Mouse (Mus musculus): ENCODE measurements at regions not wholly inside any gene's neighbourhood (a gene's known extent, or its start where the extent isn't known, plus 50 kb on each side); places are given as distances from the start of the nearest gene placed in this dataset.
"Not testable (repeated sequence)": the region's sequence is repeated elsewhere in the genome, so short reads cannot be mapped to it uniquely, and the experiment has no call there.

DNA sequence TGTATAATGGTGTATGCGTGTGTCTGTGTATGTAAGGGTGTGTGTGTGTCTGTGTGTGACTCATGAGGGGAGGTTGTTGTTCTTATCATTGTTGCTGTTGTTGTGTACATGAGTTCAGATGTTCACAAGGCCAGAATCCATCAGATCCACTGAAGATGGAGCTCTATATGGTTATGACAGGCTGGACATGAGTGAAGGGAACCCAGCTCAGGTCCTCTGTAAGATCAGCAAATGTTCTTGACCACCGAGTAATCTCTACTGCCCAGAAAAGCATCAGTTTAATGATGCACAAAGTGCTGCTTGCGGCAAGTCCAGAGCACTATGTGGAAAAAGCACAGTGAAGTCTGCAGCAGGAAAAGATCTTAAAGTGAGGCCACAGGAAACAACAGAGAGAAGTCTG, 77.5 kb downstream of the Gm15319 start:
- not testable (repeated sequence) for DNase-seq

- not testable (repeated sequence) for DNase-seq
Observed at GRCm38 (mm10) chr8:20284856-20285255, 78.2 kb downstream of the Gm15319 start.

- DNase-seq = not testable (repeated sequence)
Observed at GRCm38 (mm10) chr8:20283141-20283540, 79.9 kb downstream of the Gm15319 start.

DNA sequence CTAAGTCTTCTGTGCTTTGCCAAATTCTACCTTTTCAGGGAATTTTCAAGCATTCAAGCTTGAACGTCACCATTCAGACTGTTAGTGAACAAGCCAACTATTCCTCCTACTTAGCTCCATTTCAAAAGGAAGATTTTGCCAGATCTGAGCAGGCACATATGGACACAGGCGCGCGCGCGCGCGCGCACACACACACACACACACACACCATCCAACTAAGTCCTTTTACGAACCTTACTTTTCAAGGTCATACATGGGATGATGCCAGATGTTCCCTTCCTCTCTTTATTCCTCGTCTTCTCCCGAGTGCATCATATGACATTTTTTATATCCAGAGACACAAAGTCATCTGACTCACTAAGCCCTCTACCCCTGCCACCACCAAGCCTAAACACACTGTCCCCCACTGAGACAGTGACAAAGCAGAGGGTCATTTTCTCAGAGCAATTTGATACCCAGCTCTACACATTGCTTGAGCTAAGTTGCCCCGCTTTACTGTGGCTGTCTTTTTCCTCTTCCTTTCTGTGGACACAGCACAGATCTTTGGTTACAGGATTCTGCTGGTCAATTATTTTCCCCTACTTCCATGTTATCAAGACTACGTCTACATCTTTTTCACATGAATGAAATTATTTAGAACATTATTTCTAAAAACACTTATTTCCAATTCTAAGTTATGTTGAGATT, 81.7 kb downstream of the Gm15319 start:
- not testable (repeated sequence) for DNase-seq

- not testable (repeated sequence) for DNase-seq
Observed at GRCm38 (mm10) chr8:20277701-20278100, 85.3 kb downstream of the Gm15319 start.

DNA sequence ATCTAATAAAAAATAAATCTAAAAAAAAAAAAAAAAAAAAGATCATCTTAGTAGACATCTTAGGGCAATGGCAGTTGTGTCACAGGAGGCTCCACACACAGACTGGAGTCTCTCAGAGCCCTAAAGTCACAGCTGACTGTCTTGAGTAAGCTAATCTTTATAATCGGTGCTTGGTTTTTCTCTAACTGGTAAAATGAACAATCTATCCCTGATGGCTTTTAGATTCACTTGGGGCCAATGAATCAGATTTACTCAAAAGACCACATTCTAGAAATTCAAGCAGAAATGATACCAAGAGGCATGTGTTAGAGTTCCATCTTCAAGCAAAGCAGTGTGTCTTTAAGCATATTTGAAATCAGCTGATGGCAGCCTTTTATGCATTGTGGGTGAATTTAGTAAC, 86.3 kb downstream of the Gm15319 start:
- not testable (repeated sequence) for DNase-seq

DNA sequence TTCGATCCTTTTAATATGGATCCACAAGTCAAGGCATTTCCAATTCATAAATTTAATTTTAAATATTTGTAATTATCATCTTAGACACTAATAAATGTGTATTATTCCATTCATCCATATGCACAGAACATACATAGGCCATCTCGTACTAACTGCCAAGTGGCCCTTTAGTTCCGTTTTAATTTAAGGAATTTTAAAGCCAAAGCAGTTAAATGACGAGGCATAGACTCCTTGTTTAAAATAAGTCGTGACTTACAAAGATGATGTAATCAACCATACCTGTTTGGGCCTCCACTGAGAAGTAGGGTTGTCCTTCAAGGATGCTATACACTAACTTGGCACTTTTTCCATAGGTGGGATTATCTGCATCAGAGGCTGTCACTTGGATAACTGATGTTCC, 89.2 kb downstream of the Gm15319 start:
- DNase-seq = not testable (repeated sequence)

- DNase-seq = not testable (repeated sequence)
Observed at GRCm38 (mm10) chr8:20267520-20268127, 95.4 kb downstream of the Gm15319 start.

- not testable (repeated sequence) for DNase-seq
Observed at GRCm38 (mm10) chr8:20266776-20267175, 96.2 kb downstream of the Gm15319 start.

GRCm38 (mm10) chr8:20264612-20265011, 98.4 kb downstream of the Gm15319 start:
- not testable (repeated sequence) for DNase-seq

- DNase-seq = peak; percentile 38
Observed at GRCm38 (mm10) chr8:20264106-20264505, 98.9 kb downstream of the Gm15319 start.

- not testable (repeated sequence) for DNase-seq
Observed at GRCm38 (mm10) chr8:20262847-20263570, 100.0 kb downstream of the Gm15319 start.

DNA sequence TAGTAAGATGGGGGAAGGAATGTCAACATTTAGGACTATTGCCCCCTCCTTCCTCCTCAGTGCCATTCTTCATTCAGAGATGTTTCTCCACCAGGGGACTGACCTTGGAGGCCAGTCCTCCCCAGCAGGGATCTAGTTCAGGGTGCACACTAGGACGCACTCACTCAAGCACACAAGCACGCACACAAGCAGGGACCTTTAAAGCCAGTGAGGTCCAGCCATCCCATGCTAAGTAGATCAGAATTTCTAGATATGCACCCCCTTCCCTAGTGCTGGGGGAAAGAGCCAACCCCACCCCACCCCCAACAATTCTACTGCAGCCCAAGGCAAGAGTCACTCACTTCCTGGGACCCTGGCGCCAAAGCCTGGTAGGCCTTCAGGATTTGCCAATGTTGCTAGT, 100.8 kb downstream of the Gm15319 start:
- DNase-seq = peak; percentile 37

GRCm38 (mm10) chr8:20261452-20262181, 101.4 kb downstream of the Gm15319 start:
- not testable (repeated sequence) for DNase-seq

GRCm38 (mm10) chr8:20261007-20261406, 102.0 kb downstream of the Gm15319 start:
- peak; percentile 54 for DNase-seq

DNA sequence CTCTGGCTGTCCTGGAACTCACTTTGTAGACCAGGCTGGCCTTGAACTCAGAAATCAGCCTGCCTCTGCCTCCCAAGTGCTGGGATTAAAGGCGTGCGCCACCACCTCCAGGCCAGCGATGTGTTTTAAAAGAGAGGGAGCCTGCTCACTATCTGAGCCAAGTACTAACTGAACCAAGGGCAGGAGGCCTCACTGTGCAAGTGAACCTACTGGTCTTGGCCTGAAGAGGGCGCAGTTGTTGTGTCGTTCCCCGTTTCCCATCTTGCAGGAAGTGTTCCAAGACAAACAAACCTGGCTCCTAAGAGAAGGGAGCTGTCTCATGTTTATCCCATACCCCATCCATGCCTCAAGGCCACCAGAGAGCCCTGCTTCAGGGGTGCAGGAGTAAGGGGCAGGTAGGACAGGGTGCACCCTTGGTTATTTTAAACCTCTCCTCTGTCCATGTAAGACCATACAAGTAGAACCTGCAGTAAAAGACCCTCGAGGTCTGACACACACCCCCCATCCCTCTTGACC, 102.8 kb downstream of the Gm15319 start:
- not testable (repeated sequence) for DNase-seq

DNA sequence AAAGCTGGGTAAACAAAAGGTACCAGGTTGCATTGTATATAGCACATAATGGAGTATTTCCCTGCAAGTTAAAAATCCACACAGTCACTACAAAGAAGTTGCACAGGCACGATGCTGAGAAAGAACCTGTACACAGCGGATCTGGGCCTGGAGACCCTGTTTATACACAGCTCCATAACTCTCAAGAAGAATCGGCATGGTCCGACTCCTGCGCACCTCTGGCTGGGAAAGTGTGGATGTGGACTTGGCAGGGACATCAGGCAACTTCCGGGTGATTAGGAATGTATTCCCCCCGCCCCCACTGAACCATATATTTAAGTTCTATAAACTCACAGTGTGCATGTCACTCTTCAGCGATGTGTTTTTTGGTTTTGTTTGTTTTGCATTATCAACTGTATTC, 103.3 kb downstream of the Gm15319 start:
- DNase-seq = not testable (repeated sequence)

All from kidney, adult 9 months (tissue).